Mouse (Mus musculus): ENCODE data around the gene Eif3l. TPM values are rescaled to one million over a fixed set of nuclear protein-coding genes. Genes with fewer than 3 reads are reported as not detected.

Gene Eif3l
- total RNA-seq (2012; rRNA removed) (394 and 395 TPM in 2 replicates), polyA plus RNA-seq (2012; ENCODE audit: insufficient read depth in 1 of 2, insufficient read length in 2 of 2, low read depth in 1 of 2, low replicate concordance in 2 of 2, missing spikeins in 1 of 2) (100 to 1,000 TPM; 301 to 442 TPM)

DNA sequence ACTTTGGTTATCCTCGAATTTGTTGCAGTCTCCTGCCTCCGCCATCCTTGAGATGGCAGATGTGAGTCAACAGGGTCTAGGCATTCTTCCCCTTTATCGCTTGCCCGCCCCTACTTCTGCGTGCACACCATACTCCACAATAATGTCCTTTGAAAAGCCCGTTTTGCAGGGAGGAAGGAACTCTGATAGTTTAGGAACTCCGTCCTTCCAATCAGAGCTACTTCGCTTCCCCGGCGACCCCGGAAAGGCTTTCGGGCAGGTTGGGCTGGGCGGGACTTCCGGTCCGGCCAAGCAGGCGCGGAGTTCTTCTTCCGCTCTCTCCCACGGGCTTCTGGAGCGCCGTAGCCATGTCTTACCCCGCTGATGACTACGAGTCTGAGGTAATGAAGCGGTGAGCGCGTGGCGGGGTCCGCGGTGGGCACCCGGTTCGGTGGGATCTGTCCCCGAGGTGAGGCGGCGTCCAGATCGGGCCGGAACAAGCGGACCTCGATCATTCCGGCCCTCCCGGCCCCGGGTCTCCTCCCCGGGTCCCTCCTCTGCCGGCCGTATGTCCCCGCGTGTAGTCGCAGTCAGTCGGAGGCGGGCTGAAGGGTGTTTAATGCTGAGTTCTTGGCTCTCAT lies at the start of gene Eif3l:
TSS of gene Eif3l (plus strand) at position 267 of the 620 bp plus-strand sequence.
- no peaks in the 10 kb centered on the region for H3K27me3 ChIP-seq (ENCODE audit: control insufficient read depth in 1 of 2, insufficient read depth in 2 of 2, low read length in 2 of 2)
- peak; percentile 93 for DNase-seq (ENCODE audit: low read depth, low spot score)
- no peaks in the 10 kb centered on the region for H3K9me3 ChIP-seq (replicated peaks; ENCODE audit: insufficient read depth, low read length)
- peaks cover 13 to 14% of the 10 kb centered on the region in 2 experiments for H3K36me3 ChIP-seq (ENCODE audit: control insufficient read depth in 1 of 2, insufficient read depth in 2 of 2, low read length in 2 of 2)
- peaks cover 0 to 18% of the 10 kb centered on the region in 2 experiments; a peak in 2 of 4 replicates for H3K4me1 ChIP-seq (ENCODE audit: control insufficient read depth in 1 of 2, insufficient read depth in 2 of 2, low read length in 2 of 2)
- H3K79me2 ChIP-seq (ENCODE audit: control insufficient read depth, insufficient read depth, low read length, poor library complexity), result peaks cover 29% of the 10 kb centered on the region
- H3K9ac ChIP-seq (ENCODE audit: control insufficient read depth, low read depth, low read length, poor library complexity, severe bottlenecking), result peak within 1 kb of the TSS; percentile 98
- TF ChIP-seq ZC3H11A (IDR thresholded peaks at IDR 0.05; ENCODE audit: low read depth, low read length) (no peak), ETS1 (IDR thresholded peaks at IDR 0.05; ENCODE audit: low read depth, low read length) (peak; percentile 60), NRF1 (IDR thresholded peaks at IDR 0.05; ENCODE audit: insufficient read depth, low read depth, low read length, poor library complexity, severe bottlenecking) (peak; percentile 66), CHD1 (IDR thresholded peaks at IDR 0.05; ENCODE audit: low read depth, low read length) (no peak), TCF12 (IDR thresholded peaks at IDR 0.05; ENCODE audit: low read depth, low read length) (peak; percentile 71), CHD2 (IDR thresholded peaks at IDR 0.05; ENCODE audit: low read length) (peak; percentile 74), MXI1 (IDR thresholded peaks at IDR 0.05; ENCODE audit: low read depth, low read length) (peak; percentile 92), E2F4 (IDR thresholded peaks at IDR 0.05; ENCODE audit: borderline replicate concordance, low read depth, low read length) (no peak), CTCF (IDR thresholded peaks at IDR 0.05 in 2 of 3, conservative IDR thresholded peaks at IDR 0.05 in 1 of 3; ENCODE audit: control insufficient read depth in 1 of 3, insufficient read depth in 1 of 3, low read depth in 2 of 3, low read length in 3 of 3, poor library complexity in 1 of 3, severe bottlenecking in 1 of 3) (0 out of 6 replicates have a peak, but pooled peaks of 2 of the 3 experiments have one; percentile 1 to 2), MEF2A (IDR thresholded peaks at IDR 0.05; ENCODE audit: extremely low read depth, insufficient replicate concordance, low read depth, low read length, poor library complexity, severe bottlenecking) (no peak), MAZ (IDR thresholded peaks at IDR 0.05; ENCODE audit: low read depth, low read length) (peak; percentile 66; the same call in 1 of the 2 replicates), RCOR1 (IDR thresholded peaks at IDR 0.05; ENCODE audit: low read depth, low read length) (peak; percentile 76), POLR2AphosphoS5 (IDR thresholded peaks at IDR 0.05; ENCODE audit: borderline replicate concordance, low read depth, low read length) (no peak), POLR2A (IDR thresholded peaks at IDR 0.05; ENCODE audit: control insufficient read depth in 1 of 2, insufficient read depth in 1 of 2, low read depth in 1 of 2, low read length in 2 of 2, poor library complexity in 1 of 2) (peak; percentile 61 to 94; a peak in 3 of 4 replicates), TBP (IDR thresholded peaks at IDR 0.05; ENCODE audit: low read depth, low read length) (peak; percentile 86), EP300 (IDR thresholded peaks at IDR 0.05; ENCODE audit: low read depth in 1 of 2, low read length in 2 of 2) (peak in 1 of 2 experiments; percentile 45; a peak in 2 of 4 replicates), GATA1 (IDR thresholded peaks at IDR 0.05; ENCODE audit: low read depth, low read length) (0 out of 2 replicates have a peak, but pooled peaks have one; percentile 20), NELFE (IDR thresholded peaks at IDR 0.05; ENCODE audit: low read depth, low read length) (peak; percentile 84), MAFK (IDR thresholded peaks at IDR 0.05; ENCODE audit: borderline replicate concordance, low read depth, low read length) (no peak), HCFC1 (IDR thresholded peaks at IDR 0.05; ENCODE audit: low read depth, low read length) (peak; percentile 97), KAT2A (conservative IDR thresholded peaks at IDR 0.05; ENCODE audit: low read depth, low read length) (peak; percentile 92), MYC (IDR thresholded peaks at IDR 0.05; ENCODE audit: low read depth, low read length) (peak; percentile 65; the same call in 1 of the 2 replicates), POLR2AphosphoS2 (IDR thresholded peaks at IDR 0.05; ENCODE audit: low read length) (peak; percentile 81; the same call in 1 of the 2 replicates), SIN3A (IDR thresholded peaks at IDR 0.05; ENCODE audit: low read length) (peak; percentile 85), USF1 (IDR thresholded peaks at IDR 0.05; ENCODE audit: low read depth, low read length) (0 out of 2 replicates have a peak, but pooled peaks have one; percentile 21), ZKSCAN1 (IDR thresholded peaks at IDR 0.05; ENCODE audit: low read depth, low read length) (no peak), ZNF384 (IDR thresholded peaks at IDR 0.05; ENCODE audit: low read depth, low read length) (no peak), ELF1 (IDR thresholded peaks at IDR 0.05; ENCODE audit: low read depth, low read length) (peak; percentile 93), ZMIZ1 (IDR thresholded peaks at IDR 0.05; ENCODE audit: low read depth, low read length) (no peak; the same call in 1 of the 2 replicates)
- H3K27ac ChIP-seq (ENCODE audit: control insufficient read depth, low read depth, low read length), result peak within 1 kb of the TSS; percentile 95
- H3K4me3 ChIP-seq (ENCODE audit: control insufficient read depth in 1 of 2, insufficient read depth in 1 of 2, low read depth in 2 of 2, low read length in 2 of 2), result peak within 1 kb of the TSS; percentile 83 to 89
